Mouse (Mus musculus) right cerebral cortex, postnatal 36 days (tissue): Measurements from ENCODE around the gene Zfp683.
A peak's percentile ranks its signal among the peaks of the same experiment; 100 is the strongest.

Experiments
- DNase-seq, 2 experiments: peaks; one replicate each; pipeline ENCODE4 v3.0.0; 2022; ENCODE audit warnings: low spot score in 2 of 2, mixed read lengths in 1 of 2

Zfp683 gene

GRCm38 (mm10) chr4:134051912-134052311 is 1.7 kb upstream of the Zfp683 start:
- no peak for DNase-seq

- DNase-seq, result no peak
Measured at GRCm38 (mm10) chr4:134052560-134052959, 1.1 kb upstream of the Zfp683 start.

- no peak for DNase-seq
Measured at GRCm38 (mm10) chr4:134058166-134058715, 4.6 kb downstream of the Zfp683 start.

- DNase-seq, result no peak
Measured at GRCm38 (mm10) chr4:134058908-134059307, 5.3 kb downstream of the Zfp683 start.

- no peak for DNase-seq
Measured at GRCm38 (mm10) chr4:134060135-134060865, 6.7 kb downstream of the Zfp683 start, which contains the start of gene Crybg2. Crybg2 (plus strand) TSS chr4:134060815.

- DNase-seq, result no peak
Measured at GRCm38 (mm10) chr4:134061166-134061830, 7.7 kb downstream of the Zfp683 start.

- no peak for DNase-seq
Measured at GRCm38 (mm10) chr4:134061944-134062446, 8.4 kb downstream of the Zfp683 start.

GRCm38 (mm10) chr4:134062561-134062960 is 8.9 kb downstream of the Zfp683 start:
- DNase-seq, result no peak

- DNase-seq, result no peak
Measured at GRCm38 (mm10) chr4:134065431-134066004, 11.9 kb downstream of the Zfp683 start.

GRCm38 (mm10) chr4:134067383-134067782 is 13.7 kb downstream of the Zfp683 start:
- DNase-seq, result no peak

- DNase-seq, result no peak
Measured at GRCm38 (mm10) chr4:134067833-134068544, 14.4 kb downstream of the Zfp683 start.

GRCm38 (mm10) chr4:134068793-134069580 is 15.3 kb downstream of the Zfp683 start:
- no peak for DNase-seq

- DNase-seq, result peak; percentile 30
Measured at GRCm38 (mm10) chr4:134078694-134079093, 25.1 kb downstream of the Zfp683 start.

GRCm38 (mm10) chr4:134080674-134081073 is 27.0 kb downstream of the Zfp683 start:
- no peak for DNase-seq

GRCm38 (mm10) chr4:134081730-134082386 is 28.2 kb downstream of the Zfp683 start:
- DNase-seq, result peak; percentile 63 to 64

GRCm38 (mm10) chr4:134082460-134082859 is 28.8 kb downstream of the Zfp683 start:
- no peak for DNase-seq

- DNase-seq, result no peak
Measured at GRCm38 (mm10) chr4:134084999-134085398, 31.4 kb downstream of the Zfp683 start.

- DNase-seq, result no peak
Measured at GRCm38 (mm10) chr4:134087412-134087811, 33.8 kb downstream of the Zfp683 start.

- DNase-seq, result no peak
Measured at GRCm38 (mm10) chr4:134089029-134089428, 35.4 kb downstream of the Zfp683 start.

GRCm38 (mm10) chr4:134090521-134091224 is 37.0 kb downstream of the Zfp683 start:
- no peak for DNase-seq
